Comparison of ENCODE assay signal across 29 mouse cellular contexts in genomic region chr3:121920769-121921168, GRCm38 (mm10). TPM values are rescaled to one million over a fixed set of nuclear protein-coding genes. Genes with fewer than 3 reads are reported as not detected.
DNase-seq lines count a peak whose midpoint lies in the region; ATAC-seq and TF ChIP-seq lines count a peak whose summit lies in the region.
"Had no signal": no experiment of that assay in that cellular context is flagged by ENCODE, and none has a peak within 500 bp of the region (broad histone marks: within the 10 kb centered on the region; RNA-seq: fewer than 3 reads in every experiment).

No protein-coding gene starts in this region.

- TF ChIP-seq CTCF in lung, embryonic 14.5 days (IDR thresholded peaks at IDR 0.05; ENCODE audit: low read depth): no peak
- no peak for TF ChIP-seq CTCF in lung, postnatal 0 days (IDR thresholded peaks at IDR 0.05)
- TF ChIP-seq CTCF in lung, adult 2 months (IDR thresholded peaks at IDR 0.05; ENCODE audit: insufficient read depth, low read length): no peak
- no peak for TF ChIP-seq CTCF in embryonic fibroblast, embryonic 13.5 days (IDR thresholded peaks at IDR 0.05; ENCODE audit: borderline replicate concordance, insufficient read depth, low read length)

- no peaks in the 10 kb centered on the region for H3K27me3 ChIP-seq in lung, embryonic 14.5 days (ENCODE audit: insufficient read depth, low read length)
- H3K27me3 ChIP-seq in lung, postnatal 0 days (replicated peaks; ENCODE audit: insufficient read depth, low read length): no peaks in the 10 kb centered on the region
- H3K27me3 ChIP-seq: forebrain, embryonic 13.5 days; heart, embryonic 13.5 days; Patski had no signal

- H3K4me2 ChIP-seq in lung, embryonic 14.5 days: no peak overlapping the region
- no peak overlapping the region for H3K4me2 ChIP-seq in lung, postnatal 0 days (replicated peaks; ENCODE audit: low read depth, low read length)
- H3K4me2 ChIP-seq: forebrain, embryonic 13.5 days; heart, embryonic 13.5 days; hindbrain, embryonic 14.5 days had no signal

- ATAC-seq in lung, embryonic 14.5 days (ENCODE audit: insufficient read depth): no peak
- peak; percentile 12; the same call in 1 of the 2 replicates for ATAC-seq in lung, postnatal 0 days
- ATAC-seq: CD4-positive, CD25-positive, alpha-beta regulatory T cell, adult 4 months; forebrain, embryonic 13.5 days; forebrain, embryonic 16.5 days; hindbrain, postnatal 0 days; inflammation-experienced regulatory T-cells, adult 6 months; Patski had no signal

- peaks cover 9% of the 10 kb centered on the region; the same call in 1 of the 2 replicates for H3K4me1 ChIP-seq in lung, embryonic 14.5 days (ENCODE audit: insufficient read depth)
- no peaks in the 10 kb centered on the region for H3K4me1 ChIP-seq in lung, postnatal 0 days (ENCODE audit: insufficient read depth, low read depth, low read length)
- peaks cover 2% of the 10 kb centered on the region for H3K4me1 ChIP-seq in lung, adult 2 months (ENCODE audit: control insufficient read depth, insufficient read depth, low read length)
- H3K4me1 ChIP-seq in embryonic fibroblast, embryonic 13.5 days (ENCODE audit: control insufficient read depth, insufficient read depth, low read length): peaks cover 4% of the 10 kb centered on the region
- H3K4me1 ChIP-seq: forebrain, embryonic 10.5 days; forebrain, embryonic 13.5 days had no signal

- DNase-seq in lung, embryonic 14.5 days: peak; percentile 64
- no peak for DNase-seq in lung, postnatal 14 days
- DNase-seq in lung, postnatal 0 days (ENCODE audit: low spot score): no peak
- no peak for DNase-seq in lung, adult 2 months
- DNase-seq in thymus, postnatal 14 days: no peak
- DNase-seq in thymus, postnatal 36 days: no peak
- DNase-seq: adrenal gland, adult 2 months; adrenal gland, postnatal 14 days; cerebellum, adult 11-12 months; cerebellum, adult 8-10 months; cerebellum, postnatal 10 days; cerebellum, postnatal 36 days; embryo, embryonic 11 days; gastrocnemius, postnatal 10 days; gastrocnemius, postnatal 36 days; heart, adult 2 months; heart, postnatal 14 days; heart, postnatal 4 days had no signal

- peak overlapping the region; percentile 27; the same call in 1 of the 2 replicates for H3K27ac ChIP-seq in lung, embryonic 14.5 days (ENCODE audit: low read depth)
- no peak overlapping the region for H3K27ac ChIP-seq in lung, postnatal 0 days (ENCODE audit: low read length)
- peak overlapping the region; percentile 81 for H3K27ac ChIP-seq in embryonic fibroblast, embryonic 13.5 days (ENCODE audit: insufficient read depth, low read length)
- H3K27ac ChIP-seq: forebrain, embryonic 10.5 days; forebrain, embryonic 13.5 days; heart, adult 2 months; heart, embryonic 10.5 days; heart, embryonic 13.5 days; hindbrain, embryonic 14.5 days; hindbrain, postnatal 0 days had no signal

- no peak for TF ChIP-seq EP300 in lung, postnatal 0 days (IDR thresholded peaks at IDR 0.05)

- H3K9ac ChIP-seq in lung, embryonic 14.5 days: no peak overlapping the region
- H3K9ac ChIP-seq in lung, postnatal 0 days (replicated peaks; ENCODE audit: low read depth): no peak overlapping the region
- H3K9ac ChIP-seq: forebrain, embryonic 13.5 days; heart, embryonic 13.5 days; hindbrain, embryonic 14.5 days had no signal

- TF ChIP-seq POLR2A in lung, adult 2 months (IDR thresholded peaks at IDR 0.05; ENCODE audit: borderline replicate concordance, extremely low read depth, low read depth, low read length): no peak
- TF ChIP-seq POLR2A in embryonic fibroblast, embryonic 13.5 days (IDR thresholded peaks at IDR 0.05; ENCODE audit: low read depth, low read length): no peak

- H3K9me3 ChIP-seq in lung, embryonic 14.5 days (ENCODE audit: low read depth, low read length): no peaks in the 10 kb centered on the region
- no peaks in the 10 kb centered on the region for H3K9me3 ChIP-seq in lung, postnatal 0 days (ENCODE audit: low read length)
- H3K9me3 ChIP-seq: forebrain, embryonic 10.5 days; forebrain, embryonic 13.5 days; heart, embryonic 10.5 days; heart, embryonic 13.5 days had no signal

- H3K4me3 ChIP-seq in lung, embryonic 14.5 days (ENCODE audit: low read depth, low read length): no peak overlapping the region
- H3K4me3 ChIP-seq in lung, postnatal 0 days (ENCODE audit: low read depth, low read length): no peak overlapping the region
- no peak overlapping the region for H3K4me3 ChIP-seq in lung, adult 2 months (replicated peaks; ENCODE audit: extremely low read depth, low read depth, low read length)
- H3K4me3 ChIP-seq in embryonic fibroblast, embryonic 13.5 days (ENCODE audit: insufficient read depth, low read length): no peak overlapping the region
- H3K4me3 ChIP-seq: forebrain, embryonic 10.5 days; forebrain, embryonic 13.5 days; heart, adult 2 months; heart, embryonic 10.5 days; heart, embryonic 13.5 days had no signal

- 52% methylated on average over 3 of the region's 3 CpGs for WGBS in lung, embryonic 14.5 days
- 62% methylated on average over 3 of the region's 3 CpGs for WGBS in lung, postnatal 0 days
- 56% methylated on average over 3 of the region's 3 CpGs for WGBS in lung, adult 2 months

- H3K36me3 ChIP-seq in lung, embryonic 14.5 days (ENCODE audit: insufficient read depth): no peaks in the 10 kb centered on the region
- no peaks in the 10 kb centered on the region for H3K36me3 ChIP-seq in lung, postnatal 0 days (ENCODE audit: insufficient read depth, low read length)
- H3K36me3 ChIP-seq: forebrain, embryonic 10.5 days; heart, embryonic 10.5 days; heart, embryonic 13.5 days had no signal

RNA-seq across cellular contexts. Expression of gene Arhgap29, which starts 31.6 kb away (rescaled TPM):
- polyA plus RNA-seq in lung, embryonic 14.5 days (2014; fragmentation: Nextera tagmentation; extraction: Ambion mirVana): 66.2 and 71.3 TPM in 2 replicates
- polyA plus RNA-seq in lung, postnatal 0 days (2015; fragmentation: Nextera tagmentation; extraction: Ambion mirVana): 56.8 and 67.2 TPM in 2 replicates
- polyA plus RNA-seq in lung, adult 2 months (2012; rRNA removed): 51.0 and 73.8 TPM in 2 replicates
- 144 and 147 TPM in 2 replicates for polyA plus RNA-seq in embryonic fibroblast, embryonic 13.5 days (2011; ENCODE audit: insufficient read length, low read depth, missing spikeins)
